Mouse (Mus musculus) liver, adult 2 months (tissue): Measurements from ENCODE around the gene Nfrkb. TPM values are rescaled to one million over a fixed set of nuclear protein-coding genes. Genes with fewer than 3 reads are reported as not detected.
A peak's percentile ranks its signal among the peaks of the same experiment; 100 is the strongest.

Source experiments
- DNase-seq: peaks from one replicate; pipeline ENCODE4 v3.0.0-alpha.2; 2011; ENCODE audit warnings: low read depth, low spot score; ENCODE audit errors: extremely low read depth
- H3K27ac ChIP-seq: fragments of 200-500 bp; replicated peaks from 2 replicates; pipeline ENCODE4 v1.5.1; 2012; ENCODE audit warnings: low read depth, mild to moderate bottlenecking, control low read depth, inconsistent platforms, low read length; ENCODE audit not compliant: insufficient read depth
- H3K27me3 ChIP-seq: fragments of 200-500 bp; 2 replicates; pipeline ENCODE4 v1.6.1; 2012; ENCODE audit warnings: mild to moderate bottlenecking, moderate library complexity, low read length, inconsistent platforms; ENCODE audit not compliant: control insufficient read depth, insufficient read depth
- H3K36me3 ChIP-seq: fragments of 200-500 bp; 2 replicates; pipeline ENCODE4 v1.6.1; 2012; ENCODE audit warnings: low read length, inconsistent platforms; ENCODE audit not compliant: control insufficient read depth, insufficient read depth
- H3K4me1 ChIP-seq: fragments of 200-500 bp; 2 replicates; pipeline ENCODE4 v1.6.1; 2011; ENCODE audit warnings: low read length; ENCODE audit not compliant: control insufficient read depth, insufficient read depth
- H3K4me3 ChIP-seq: fragments of 200-500 bp; 2 replicates; pipeline ENCODE4 v1.5.1; 2011; ENCODE audit warnings: low read depth, mild to moderate bottlenecking, control low read depth, low read length, moderate library complexity; ENCODE audit not compliant: insufficient read depth
- H3K79me2 ChIP-seq: fragments of 200-500 bp; 2 replicates; pipeline ENCODE4 v1.6.1; 2012; ENCODE audit warnings: inconsistent platforms, mild to moderate bottlenecking, low read length, moderate library complexity; ENCODE audit not compliant: control insufficient read depth, insufficient read depth
- H3K9ac ChIP-seq: fragments of 200-500 bp; 2 replicates; pipeline ENCODE4 v1.6.1; 2012; ENCODE audit warnings: low read depth, mild to moderate bottlenecking, control low read depth, inconsistent platforms, low read length
- CTCF ChIP-seq: fragments of 200-500 bp; IDR thresholded peaks from 2 replicates; pipeline ENCODE4 v1.5.1; 2011; ENCODE audit warnings: low read depth, low read length, control low read depth
- POLR2A ChIP-seq: fragments of 200-500 bp; IDR thresholded peaks from 2 replicates; pipeline ENCODE4 v1.6.1; 2011; ENCODE audit warnings: low read length, control low read depth; ENCODE audit not compliant: insufficient read depth; ENCODE audit errors: extremely low read depth
- WGBS: fragments of 180-500 bp; shearing (Covaris S2); methylation state at CpG from one replicate; pipeline ENCODE4 v1.1.7; 2018; 5-methylcytosine and 5-hydroxymethylcytosine counted together
- polyA plus RNA-seq: library from polyadenylated mRNA; depleted of rRNA; stranded (reverse); fragments of >200 nt; gene quantifications from 2 replicates; pipeline ENCODE4 v1.2.3, GENCODE M21; 2012
- total RNA-seq: library from RNA; depleted of rRNA; stranded (reverse); fragments of >200 nt; gene quantifications from 2 replicates; pipeline ENCODE4 v1.2.3, GENCODE M21; 2014

Nfrkb gene
- total and polyA plus RNA-seq, 2 experiments = 6.6 to 8.2 TPM

DNA sequence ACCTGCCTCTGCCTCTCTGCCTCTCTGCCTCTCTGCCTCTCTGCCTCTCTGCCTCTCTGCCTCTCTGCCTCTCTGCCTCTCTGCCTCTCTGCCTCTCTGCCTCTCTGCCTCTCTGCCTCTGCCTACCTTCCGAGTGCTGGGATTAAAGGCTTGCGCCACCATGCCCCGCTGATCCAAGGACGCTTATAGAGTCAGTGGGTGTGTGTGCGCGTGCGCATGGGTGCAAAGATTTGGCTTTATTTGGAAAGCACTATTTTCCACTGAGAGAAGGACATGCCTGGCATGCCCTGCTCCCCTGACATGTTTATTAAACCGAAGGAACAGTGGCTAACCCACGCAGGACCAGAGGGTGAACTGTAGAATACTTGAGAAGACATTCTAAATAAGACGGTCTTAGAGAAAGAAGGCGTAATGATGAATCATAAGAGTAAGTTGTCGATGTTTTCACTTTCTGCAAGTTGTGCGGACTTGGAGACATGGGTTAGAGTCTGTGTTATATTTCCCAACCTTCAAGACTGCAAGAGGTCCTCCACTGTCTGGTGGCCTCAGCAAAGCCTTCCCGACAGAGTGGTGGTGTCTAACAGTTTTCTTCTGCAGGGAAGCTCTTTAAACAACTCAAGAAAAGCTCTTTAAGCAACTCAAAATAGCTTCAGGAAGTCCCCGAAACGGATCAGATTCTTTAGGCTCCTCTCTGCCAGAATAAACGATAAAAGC is 1.0 kb upstream of the Nfrkb start:
- no peaks in the 10 kb centered on the region for H3K27me3 ChIP-seq
- WGBS = 82% methylated on average over 17 of the region's 17 CpGs
- DNase-seq = no peak
- H3K4me1 ChIP-seq = peaks cover 9% of the 10 kb centered on the region
- H3K4me3 ChIP-seq = no peak overlapping the region
- peaks cover 2% of the 10 kb centered on the region for H3K36me3 ChIP-seq
- H3K79me2 ChIP-seq = peaks cover 9% of the 10 kb centered on the region
- TF ChIP-seq CTCF = no peak
- no peak for TF ChIP-seq POLR2A
- no peak overlapping the region for H3K9ac ChIP-seq
- no peak overlapping the region for H3K27ac ChIP-seq

DNA sequence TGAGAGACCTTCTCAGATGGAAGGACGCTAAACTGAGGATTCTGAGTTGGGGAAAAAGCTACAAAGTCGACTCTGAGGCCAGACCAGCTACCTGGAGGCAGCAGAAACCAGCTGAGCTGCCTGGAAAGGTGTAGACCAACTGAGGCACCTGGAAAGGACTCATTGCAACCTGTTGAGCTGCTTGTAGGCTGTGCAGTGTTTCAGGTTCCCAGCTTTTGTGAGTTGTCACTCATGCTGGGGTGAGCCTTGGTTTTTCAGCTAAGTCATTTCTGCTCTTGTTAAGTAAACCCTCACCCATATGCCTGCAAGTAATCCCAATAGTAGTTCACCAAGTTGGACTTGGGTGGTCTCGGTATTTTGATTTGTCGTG is 507 bp upstream of the Nfrkb start:
- H3K79me2 ChIP-seq = peaks cover 9% of the 10 kb centered on the region
- TF ChIP-seq CTCF (no peak), POLR2A (no peak)
- DNase-seq = no peak
- 28% methylated on average over 4 of the region's 4 CpGs for WGBS
- peak overlapping the region; percentile 99; the same call in 1 of the 2 replicates for H3K4me3 ChIP-seq
- peaks cover 9% of the 10 kb centered on the region for H3K4me1 ChIP-seq
- peak overlapping the region; percentile 81 for H3K9ac ChIP-seq
- H3K27ac ChIP-seq = no peak overlapping the region
- H3K36me3 ChIP-seq = peaks cover 5% of the 10 kb centered on the region
- no peaks in the 10 kb centered on the region for H3K27me3 ChIP-seq

DNA sequence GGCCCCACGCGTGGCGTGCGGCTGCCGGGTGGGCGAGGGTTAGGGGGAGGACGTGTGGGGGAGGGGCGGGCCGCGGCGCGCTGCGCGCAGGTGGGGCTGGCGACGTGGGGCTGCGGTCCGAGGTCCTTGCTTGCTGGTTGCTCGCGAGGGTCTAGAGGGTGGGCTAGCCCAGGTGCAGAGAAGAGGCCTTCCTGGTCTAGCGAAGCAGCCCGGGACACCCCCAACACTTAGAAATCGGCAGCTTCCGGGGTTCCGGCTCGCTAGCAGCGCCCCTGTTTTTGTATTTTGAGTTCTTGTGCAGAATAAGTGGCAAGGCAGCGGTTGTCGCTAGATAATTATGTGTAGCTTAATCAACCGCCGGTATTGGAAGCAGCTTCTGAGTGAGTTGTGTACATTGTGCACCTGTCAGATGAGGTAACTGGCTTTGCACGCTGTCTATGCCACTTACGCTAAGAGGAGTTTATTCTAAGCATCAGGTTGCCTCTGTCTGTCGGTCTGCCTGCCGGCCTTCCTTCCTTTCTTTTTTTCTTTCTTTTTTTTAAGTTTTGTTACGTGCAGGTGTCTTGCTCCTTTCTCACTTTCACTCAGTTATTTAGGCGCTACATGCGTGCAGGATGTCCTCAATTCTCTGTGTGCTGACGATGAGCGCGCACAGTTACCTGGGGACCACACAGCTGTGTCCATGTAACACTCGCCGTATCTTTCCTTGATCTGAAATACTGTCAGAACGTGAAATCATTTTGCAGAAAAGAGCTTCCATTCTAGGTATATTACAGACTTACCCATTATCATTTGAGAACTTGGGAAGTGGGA is 582 bp downstream of the Nfrkb start:
- Histone ChIP-seq H3K9ac (peak overlapping the region; percentile 98), H3K36me3 (peaks cover 11% of the 10 kb centered on the region), H3K4me1 (peaks cover 9% of the 10 kb centered on the region), H3K79me2 (peaks cover 9% of the 10 kb centered on the region), H3K4me3 (peak overlapping the region; percentile 99), H3K27ac (peak overlapping the region; percentile 54), H3K27me3 (no peaks in the 10 kb centered on the region)
- peak; percentile 55 for DNase-seq
- no peak for TF ChIP-seq POLR2A
- TF ChIP-seq CTCF = no peak
- 4% methylated on average over 41 of the region's 44 CpGs for WGBS

DNA sequence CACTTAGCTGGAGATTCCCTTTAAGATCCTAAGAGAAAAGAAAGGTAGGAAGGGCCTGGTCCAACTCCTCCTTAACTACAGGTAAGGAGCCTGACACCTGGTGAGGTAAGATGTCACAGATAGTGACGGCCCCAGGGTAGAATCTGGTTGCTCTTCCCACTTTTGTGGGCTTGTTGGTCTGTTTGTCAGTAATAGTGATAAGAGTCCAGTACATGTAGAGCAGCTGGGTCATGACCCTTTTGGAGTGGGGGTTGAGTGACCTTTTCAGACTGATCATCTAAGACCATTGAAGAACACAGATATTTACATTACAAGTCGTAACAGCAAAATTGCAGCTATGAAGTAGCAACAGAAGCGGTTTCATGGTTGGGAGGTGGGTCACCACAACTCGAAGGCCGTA is 1.2 kb downstream of the Nfrkb start:
- Histone ChIP-seq H3K27ac (no peak overlapping the region), H3K4me1 (peaks cover 9% of the 10 kb centered on the region), H3K4me3 (no peak overlapping the region), H3K27me3 (no peaks in the 10 kb centered on the region), H3K36me3 (peaks cover 14% of the 10 kb centered on the region), H3K79me2 (peaks cover 9% of the 10 kb centered on the region), H3K9ac (no peak overlapping the region)
- WGBS = 43% methylated on average over 5 of the region's 5 CpGs
- peak; percentile 56 for DNase-seq
- no peak for TF ChIP-seq CTCF

DNA sequence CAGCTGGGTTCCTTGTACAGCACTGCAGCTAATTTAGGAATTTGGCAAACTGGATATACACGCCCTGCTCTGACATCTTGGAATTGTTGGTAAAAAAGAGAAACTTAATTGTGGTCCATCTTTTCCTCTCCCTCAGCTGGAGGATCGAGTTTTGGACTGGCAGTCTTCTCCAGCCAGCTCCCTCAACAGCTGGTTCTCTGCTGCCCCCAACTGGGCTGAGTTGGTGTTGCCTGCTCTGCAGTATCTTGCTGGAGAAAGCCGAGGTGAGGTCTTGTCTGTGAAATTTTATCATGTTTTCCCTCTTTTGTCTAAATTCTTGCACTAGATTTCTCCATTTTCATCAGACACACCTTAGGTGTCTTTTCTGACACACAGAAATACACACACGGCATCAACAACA is 14.4 kb downstream of the Nfrkb start:
- no peak overlapping the region for H3K9ac ChIP-seq
- WGBS = 53% methylated on average over 4 of the region's 4 CpGs
- no peaks in the 10 kb centered on the region for H3K27me3 ChIP-seq
- TF ChIP-seq POLR2A (no peak), CTCF (peak; percentile 92)
- H3K36me3 ChIP-seq = peaks cover 72% of the 10 kb centered on the region
- DNase-seq = peak; percentile 16
- no peak overlapping the region for H3K4me3 ChIP-seq
- no peaks in the 10 kb centered on the region for H3K79me2 ChIP-seq
- no peaks in the 10 kb centered on the region for H3K4me1 ChIP-seq
- H3K27ac ChIP-seq = no peak overlapping the region

DNA sequence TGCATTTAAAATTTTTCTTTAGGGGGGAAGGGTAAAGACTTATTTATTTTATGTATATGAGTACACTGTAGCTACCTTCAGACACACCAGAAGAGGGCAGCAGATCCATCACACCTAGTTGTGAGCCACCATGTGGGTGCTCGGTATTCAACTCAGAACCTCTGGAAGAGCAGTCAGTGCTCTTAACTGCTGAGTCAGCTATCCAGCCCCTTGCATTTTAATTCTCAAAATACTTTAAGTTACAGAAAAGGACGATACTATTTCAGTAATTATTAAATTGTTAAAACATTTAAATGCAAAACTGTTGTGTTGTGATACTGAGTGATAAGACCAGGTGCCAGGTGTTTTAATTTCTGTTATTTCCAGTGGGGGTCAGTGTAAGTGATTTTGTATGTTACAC is 18.3 kb downstream of the Nfrkb start:
- Histone ChIP-seq H3K79me2 (no peaks in the 10 kb centered on the region), H3K27ac (no peak overlapping the region), H3K27me3 (no peaks in the 10 kb centered on the region), H3K4me3 (no peak overlapping the region), H3K9ac (no peak overlapping the region), H3K4me1 (no peaks in the 10 kb centered on the region), H3K36me3 (peaks cover 66% of the 10 kb centered on the region)
- no peak for DNase-seq
- WGBS = 93% methylated on average over 2 of the region's 2 CpGs
- TF ChIP-seq POLR2A (no peak), CTCF (no peak)
